Mouse (Mus musculus): ENCODE data around the gene Wnk3. TPM values are rescaled to one million over a fixed set of nuclear protein-coding genes. Genes with fewer than 3 reads are reported as not detected.

Wnk3 gene
- polyA plus RNA-seq (2012; rRNA removed) = 0.03 TPM in 1 of 2 replicates, not detected in the other

DNA sequence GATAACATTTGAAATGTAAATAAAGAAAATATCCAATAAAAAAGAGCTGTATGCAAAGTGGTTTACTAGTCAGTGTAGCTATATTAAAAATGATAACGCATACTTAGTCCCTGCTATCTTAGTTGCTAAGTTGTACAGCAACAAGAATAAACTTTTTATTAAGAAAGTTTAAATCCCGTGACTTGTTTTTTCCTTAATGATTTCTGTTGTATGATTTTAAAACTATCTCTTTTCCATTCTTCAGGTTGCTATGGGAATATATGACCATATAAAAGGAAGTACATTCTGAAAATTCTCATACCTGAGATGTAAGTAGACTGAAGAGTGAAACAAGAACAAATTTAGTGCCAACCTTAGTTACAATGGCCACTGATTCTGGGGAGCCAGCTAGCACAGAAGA, at the start of gene Wnk3:
TSS of gene Wnk3 (plus strand) at position 301 of the 400 bp plus-strand sequence.

DNA sequence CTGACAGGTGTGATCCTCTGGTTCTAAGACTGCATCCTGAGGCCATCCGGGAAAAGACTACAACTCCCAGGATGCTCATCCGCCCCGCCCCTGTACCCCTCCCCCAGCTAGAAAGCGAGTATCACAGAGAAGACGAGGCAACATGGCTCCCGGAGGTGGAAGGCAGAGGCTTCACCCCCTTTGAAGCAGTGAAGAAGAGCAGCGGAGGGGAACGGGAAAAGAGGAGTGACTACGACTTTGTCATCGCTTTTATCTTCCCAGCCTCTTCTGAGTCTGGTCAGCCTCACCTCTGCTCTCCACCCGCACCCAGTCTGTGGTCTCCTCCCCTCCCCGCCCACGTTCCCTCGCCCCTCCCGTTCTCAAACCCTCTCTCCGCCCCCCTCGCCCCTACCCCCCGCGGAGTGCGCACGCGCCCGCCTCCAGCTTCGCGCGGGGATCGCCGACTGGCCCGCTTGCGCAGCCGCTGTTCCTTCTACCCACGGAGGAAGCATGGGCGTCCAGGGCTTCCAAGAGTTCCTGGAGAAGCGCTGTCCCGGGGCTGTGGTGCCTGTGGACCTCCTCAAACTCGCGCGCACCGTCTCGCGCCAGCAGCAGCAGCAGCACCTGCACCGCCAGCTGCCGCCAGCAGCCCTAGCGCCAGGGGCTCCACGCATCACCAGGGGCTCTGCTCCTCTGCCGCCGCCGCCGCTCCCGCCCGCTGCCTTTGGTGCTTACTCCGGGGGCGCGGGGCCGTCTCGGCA, 146.1 kb downstream of the Wnk3 start, which contains the start of gene Fam120c:
TSS of gene Fam120c (plus strand) at position 415 of the 740 bp plus-strand sequence.

Other genes starting within 250 kb of the Wnk3 start
- 1.4 and 2.3 TPM in 2 replicates for gene Gnl3l, start 180.8 kb upstream of the Wnk3 start, polyA plus RNA-seq (2012; rRNA removed)
- 2.0 and 2.6 TPM in 2 replicates for gene Fgd1, start 151.9 kb upstream of the Wnk3 start, polyA plus RNA-seq (2012; rRNA removed)
- gene Tsr2, start 101.5 kb upstream of the Wnk3 start, polyA plus RNA-seq (2012; rRNA removed) = 0.45 and 0.64 TPM in 2 replicates
- 1.3 and 1.5 TPM in 2 replicates for gene Fam120c, start 146.1 kb downstream of the Wnk3 start, polyA plus RNA-seq (2012; rRNA removed)

All from stomach, adult 2 months (tissue).